Mouse (Mus musculus) embryonic facial prominence, embryonic 14.5 days (tissue): ENCODE data around the gene Gsg1l. TPM values are rescaled to one million over a fixed set of nuclear protein-coding genes. Genes with fewer than 3 reads are reported as not detected.
A peak's percentile ranks its signal among the peaks of the same experiment; 100 is the strongest.

Experiments used
- ATAC-seq: fragments of 200-750 bp; cut with Nextera tagmentation; 2 replicates; pipeline ENCODE4 v1.8.0; 2017; ENCODE audit warnings: low read depth, moderate number of reproducible peaks, moderate TSS enrichment
- DNase-seq: peaks from one replicate; pipeline ENCODE4 v3.0.0-alpha.2; 2015; ENCODE audit warnings: low spot score
- H3K27ac ChIP-seq: fragments of 300-500 bp; sonication (generic); replicated peaks from 2 replicates; pipeline ENCODE4 v1.5.1; 2014; ENCODE audit warnings: low read depth, mild to moderate bottlenecking, low read length, moderate library complexity
- H3K27me3 ChIP-seq: fragments of 300-500 bp; sonication (generic); replicated peaks from 2 replicates; pipeline ENCODE4 v1.6.1; 2014; ENCODE audit warnings: low read length; ENCODE audit not compliant: control insufficient read depth, insufficient read depth
- H3K36me3 ChIP-seq: fragments of 300-500 bp; sonication (generic); 2 replicates; pipeline ENCODE4 v1.6.1; 2014; ENCODE audit warnings: low read length, mixed read lengths; ENCODE audit not compliant: control insufficient read depth, insufficient read depth
- H3K4me1 ChIP-seq: fragments of 300-500 bp; sonication (generic); 2 replicates; pipeline ENCODE4 v1.6.1; 2014; ENCODE audit warnings: antibody characterized with exemption, low read length; ENCODE audit not compliant: control insufficient read depth, insufficient read depth
- H3K4me2 ChIP-seq: fragments of 300-500 bp; sonication (generic); 2 replicates; pipeline ENCODE4 v1.6.1; 2014; ENCODE audit warnings: low read depth, mild to moderate bottlenecking, low read length, moderate library complexity, mixed read lengths
- H3K4me3 ChIP-seq: fragments of 300-500 bp; sonication (generic); 2 replicates; pipeline ENCODE4 v1.5.1; 2014; ENCODE audit warnings: low read depth, mild to moderate bottlenecking, low read length
- H3K9ac ChIP-seq: fragments of 300-500 bp; sonication (generic); 2 replicates; pipeline ENCODE4 v1.6.1; 2014; ENCODE audit warnings: low read depth, mild to moderate bottlenecking, low read length, moderate library complexity, mixed read lengths
- H3K9me3 ChIP-seq: fragments of 300-500 bp; sonication (generic); 2 replicates; pipeline ENCODE4 v1.6.1; 2016; ENCODE audit warnings: low read length; ENCODE audit not compliant: control insufficient read depth
- WGBS: fragments of 180-500 bp; shearing (Covaris S2); extraction: QIAGEN DNeasy Blood & Tissue Kit; methylation state at CpG from one replicate; pipeline ENCODE4 v1.1.7; 2014; 5-methylcytosine and 5-hydroxymethylcytosine counted together
- polyA plus RNA-seq: library from polyadenylated mRNA; unstranded; fragments of >200 nt; fragmentation: Nextera tagmentation; extraction: Ambion mirVana; gene quantifications from 2 replicates; pipeline ENCODE4 v1.2.1, GENCODE M21; 2014

Gene Gsg1l
- polyA plus RNA-seq, 1 experiment from 2014 or later, result 2.0 TPM

DNA sequence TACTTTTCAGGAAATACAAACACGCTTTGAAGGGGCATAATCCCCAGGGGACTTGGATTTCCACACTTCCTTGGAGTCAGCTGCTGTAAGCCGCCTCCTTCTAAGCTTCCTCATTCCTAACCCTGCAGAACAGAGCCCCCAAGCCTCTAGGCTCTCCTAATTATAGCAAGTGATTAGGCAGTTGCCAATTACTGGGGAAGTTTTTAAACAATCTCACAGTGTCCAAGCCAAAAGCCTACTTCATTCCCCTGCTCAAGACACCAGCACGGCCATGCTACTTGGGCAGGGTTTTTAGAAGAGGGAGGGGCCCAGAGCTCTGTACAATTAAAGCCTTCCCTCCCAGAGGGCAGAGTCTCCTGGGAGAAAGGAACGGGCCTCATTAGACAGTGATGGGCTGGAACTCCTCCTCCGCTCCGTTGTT lies 4.1 kb upstream of the Gsg1l start:
- H3K4me2 ChIP-seq, result no peak overlapping the region
- no peak overlapping the region for H3K27ac ChIP-seq
- no peak overlapping the region for H3K9ac ChIP-seq
- 16% methylated on average over 6 of the region's 6 CpGs for WGBS
- H3K27me3 ChIP-seq, result peaks cover 40% of the 10 kb centered on the region
- peaks cover 3% of the 10 kb centered on the region; the same call in 1 of the 2 replicates for H3K9me3 ChIP-seq
- H3K4me3 ChIP-seq, result no peak overlapping the region
- DNase-seq (peak; percentile 85), ATAC-seq (peak; percentile 67)
- H3K4me1 ChIP-seq, result no peaks in the 10 kb centered on the region
- H3K36me3 ChIP-seq, result no peaks in the 10 kb centered on the region

DNA sequence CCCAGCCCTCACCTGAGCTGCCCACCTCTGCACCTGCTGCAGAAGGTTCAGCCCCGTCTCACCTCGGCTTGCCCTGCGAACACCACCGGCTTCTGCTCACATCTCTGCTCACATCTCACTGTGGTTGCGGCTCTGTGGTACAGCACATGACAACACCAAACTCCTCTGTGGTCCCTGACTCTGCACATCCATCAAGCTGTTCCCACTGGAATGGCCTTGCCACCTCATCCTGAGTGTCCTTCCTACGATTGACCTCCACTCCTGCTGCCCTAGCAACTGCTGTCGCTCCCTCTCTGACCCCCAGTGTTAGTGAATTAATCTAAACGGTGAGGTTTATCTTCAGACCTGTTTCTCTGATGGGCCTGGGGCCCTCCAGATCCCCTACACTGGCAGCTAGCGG lies 2.9 kb upstream of the Gsg1l start:
- DNase-seq (no peak), ATAC-seq (no peak)
- no peak overlapping the region for H3K4me3 ChIP-seq
- H3K27me3 ChIP-seq, result peaks cover 51% of the 10 kb centered on the region
- no peaks in the 10 kb centered on the region for H3K9me3 ChIP-seq
- no peak overlapping the region for H3K9ac ChIP-seq
- 90% methylated on average over 9 of the region's 9 CpGs for WGBS
- no peak overlapping the region for H3K27ac ChIP-seq
- no peak overlapping the region for H3K4me2 ChIP-seq
- no peaks in the 10 kb centered on the region for H3K36me3 ChIP-seq
- no peaks in the 10 kb centered on the region for H3K4me1 ChIP-seq

DNA sequence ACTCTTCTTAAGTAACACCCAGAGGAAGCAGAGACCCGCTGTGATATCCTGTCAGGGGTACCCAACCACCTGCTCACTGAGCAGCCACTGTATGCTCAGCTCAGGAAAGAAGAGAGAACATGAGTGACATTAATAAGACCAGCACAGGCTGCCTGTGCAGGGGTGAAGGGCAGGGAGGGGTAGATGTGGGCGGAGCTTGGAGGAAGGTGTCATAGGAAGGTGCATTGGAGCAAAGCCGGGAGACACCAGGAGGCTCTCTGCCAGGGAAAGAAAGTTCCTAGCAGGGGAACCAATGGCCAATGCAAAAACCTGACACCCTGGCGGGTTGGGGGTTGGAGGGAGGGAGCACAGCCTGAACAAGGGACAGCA lies 1.8 kb upstream of the Gsg1l start:
- H3K4me2 ChIP-seq, result no peak overlapping the region
- no peak for DNase-seq
- peaks cover 56% of the 10 kb centered on the region for H3K27me3 ChIP-seq
- H3K27ac ChIP-seq, result no peak overlapping the region
- no peaks in the 10 kb centered on the region for H3K4me1 ChIP-seq
- H3K36me3 ChIP-seq, result no peaks in the 10 kb centered on the region
- H3K9me3 ChIP-seq, result no peaks in the 10 kb centered on the region
- no peak overlapping the region for H3K4me3 ChIP-seq
- no peak for ATAC-seq
- no peak overlapping the region for H3K9ac ChIP-seq
- WGBS, result 11% methylated on average over 4 of the region's 4 CpGs

DNA sequence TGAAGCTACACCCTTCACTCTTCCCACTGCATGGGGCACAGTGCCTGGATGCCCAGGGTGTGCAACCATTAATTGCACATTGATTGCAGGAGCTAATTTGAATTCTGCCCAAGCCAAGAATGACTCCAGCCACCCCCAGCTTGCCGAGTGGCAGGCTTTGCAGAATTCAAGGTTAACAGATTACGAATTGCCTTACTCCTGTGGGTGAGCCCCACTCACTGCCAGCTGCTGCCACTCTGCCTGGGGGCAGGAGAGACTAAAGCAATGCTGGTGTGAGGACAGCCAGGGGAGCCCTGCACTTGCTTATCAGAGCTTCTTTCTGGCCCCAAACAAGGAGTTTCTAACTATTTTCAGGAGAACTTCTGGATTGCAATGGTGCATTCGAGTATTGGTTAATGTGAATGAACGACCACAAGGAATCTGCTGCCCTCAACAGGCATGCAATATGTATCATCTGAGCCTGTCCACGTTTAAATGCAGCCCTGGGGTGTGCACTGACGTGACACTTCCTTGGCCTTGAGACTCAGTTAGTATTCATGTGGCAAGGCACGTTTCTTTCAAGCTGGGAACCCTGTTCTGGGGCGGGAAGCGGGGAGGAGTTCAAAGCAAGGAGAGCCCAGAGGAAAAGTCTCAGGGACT lies 1.2 kb upstream of the Gsg1l start:
- no peaks in the 10 kb centered on the region for H3K36me3 ChIP-seq
- ATAC-seq (no peak), DNase-seq (peak; percentile 46)
- no peak overlapping the region for H3K27ac ChIP-seq
- H3K9me3 ChIP-seq, result no peaks in the 10 kb centered on the region
- no peak overlapping the region for H3K4me3 ChIP-seq
- H3K9ac ChIP-seq, result no peak overlapping the region
- H3K4me2 ChIP-seq, result no peak overlapping the region
- H3K4me1 ChIP-seq, result no peaks in the 10 kb centered on the region
- peaks cover 56% of the 10 kb centered on the region for H3K27me3 ChIP-seq
- 16% methylated on average over 9 of the region's 9 CpGs for WGBS

DNA sequence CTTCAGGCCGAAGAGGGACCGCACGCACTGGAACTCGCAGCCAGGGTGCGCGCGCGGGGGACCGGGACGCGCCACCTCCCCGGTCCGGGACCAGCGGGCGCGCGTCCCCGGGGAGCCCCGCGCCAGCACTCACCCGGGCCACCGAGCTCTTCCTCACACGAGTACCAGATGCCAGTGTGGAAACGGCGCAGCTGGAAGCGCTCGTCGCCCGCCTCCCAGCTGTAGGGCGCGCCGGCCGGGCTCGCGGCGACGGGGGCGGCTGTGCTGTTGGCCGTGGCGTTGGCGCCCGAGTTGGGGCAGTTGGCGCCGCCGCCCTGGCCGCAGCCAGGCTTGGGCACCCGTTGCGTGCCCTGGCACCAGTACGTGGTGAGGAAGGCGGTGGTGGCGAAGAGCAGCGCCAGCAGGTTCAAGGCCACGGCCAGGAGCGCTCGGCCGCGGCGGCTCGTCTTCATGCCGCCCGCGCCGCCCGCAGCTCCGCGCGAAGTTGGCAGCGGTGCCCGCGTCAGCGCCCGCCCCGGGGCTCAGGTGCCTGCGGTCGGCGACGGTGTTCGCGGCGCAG lies 405 bp downstream of the Gsg1l start:
- peaks cover 56% of the 10 kb centered on the region for H3K27me3 ChIP-seq
- 0% methylated on average over 13 of the region's 80 CpGs for WGBS
- ATAC-seq, result no peak
- H3K36me3 ChIP-seq, result no peaks in the 10 kb centered on the region
- H3K4me2 ChIP-seq, result peak overlapping the region; percentile 99
- no peaks in the 10 kb centered on the region for H3K4me1 ChIP-seq
- no peak overlapping the region for H3K27ac ChIP-seq
- no peak for DNase-seq
- peak overlapping the region; percentile 66 for H3K9ac ChIP-seq
- H3K9me3 ChIP-seq, result no peaks in the 10 kb centered on the region
- peak overlapping the region; percentile 64 for H3K4me3 ChIP-seq

DNA sequence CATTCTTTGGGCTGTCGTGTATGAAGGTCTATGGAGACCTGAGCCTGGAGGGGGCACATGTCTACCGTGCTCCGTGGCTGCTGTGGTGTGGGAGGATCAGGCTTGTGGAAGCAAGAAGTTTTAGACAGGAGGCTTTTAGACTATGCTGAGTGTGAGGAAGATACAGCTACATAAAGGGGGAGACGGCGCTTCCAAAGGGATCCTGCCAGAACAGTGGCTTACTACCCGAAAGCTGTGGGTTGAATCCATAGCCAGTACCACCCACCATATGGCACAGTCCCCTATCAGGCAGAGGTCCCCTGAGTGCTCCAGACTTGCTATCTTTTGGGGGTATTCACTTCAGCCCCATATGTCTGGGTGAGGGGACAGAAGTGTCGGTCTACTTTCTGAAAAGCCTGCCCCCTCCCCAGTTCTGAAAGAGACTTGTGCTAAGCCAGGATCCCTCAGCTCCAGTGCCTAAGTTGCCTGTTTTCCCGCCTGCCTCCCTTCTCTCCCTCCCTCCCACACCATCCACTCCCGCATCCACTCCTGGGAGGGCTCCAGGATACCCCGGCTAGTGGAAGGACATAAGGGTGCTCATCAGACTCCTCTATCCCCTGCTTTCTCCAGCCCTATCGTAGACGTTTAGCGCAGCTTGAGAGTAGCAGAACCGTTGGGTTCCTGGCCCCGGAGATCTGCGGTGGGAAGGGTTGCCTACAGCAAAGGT lies 1.1 kb downstream of the Gsg1l start:
- H3K4me2 ChIP-seq, result peak overlapping the region; percentile 99
- H3K27ac ChIP-seq, result no peak overlapping the region
- H3K9ac ChIP-seq, result peak overlapping the region; percentile 66
- no peaks in the 10 kb centered on the region for H3K9me3 ChIP-seq
- DNase-seq (no peak), ATAC-seq (no peak)
- H3K4me1 ChIP-seq, result no peaks in the 10 kb centered on the region
- 19% methylated on average over 16 of the region's 16 CpGs for WGBS
- peaks cover 56% of the 10 kb centered on the region for H3K27me3 ChIP-seq
- no peaks in the 10 kb centered on the region for H3K36me3 ChIP-seq
- H3K4me3 ChIP-seq, result peak overlapping the region; percentile 64

DNA sequence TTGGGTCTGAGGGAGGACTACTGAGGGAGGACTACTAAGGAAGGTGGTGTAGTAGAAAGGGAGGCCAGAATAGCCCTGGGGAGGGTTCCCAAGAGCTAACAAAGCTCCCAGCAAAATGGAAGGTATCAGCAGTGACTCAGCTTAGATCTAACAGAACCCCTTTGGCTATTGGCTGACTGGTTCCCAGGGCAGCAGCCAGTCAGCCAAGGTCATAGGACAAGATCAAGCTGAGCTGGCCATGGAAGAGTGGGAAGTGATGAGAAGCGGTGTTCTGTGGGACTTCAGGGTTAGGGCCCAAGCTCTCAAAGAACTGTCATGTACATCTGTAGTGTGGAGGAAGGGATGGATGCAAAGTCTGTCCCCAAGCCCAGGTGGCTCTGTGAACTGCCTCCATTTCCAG lies 5.3 kb downstream of the Gsg1l start:
- H3K4me2 ChIP-seq, result no peak overlapping the region
- H3K4me1 ChIP-seq, result no peaks in the 10 kb centered on the region
- H3K9ac ChIP-seq, result no peak overlapping the region
- no peak overlapping the region for H3K27ac ChIP-seq
- ATAC-seq, result no peak
- no peak overlapping the region for H3K4me3 ChIP-seq
- H3K27me3 ChIP-seq, result peaks cover 22% of the 10 kb centered on the region
- WGBS, result 89% methylated on average over 1 of the region's 1 CpGs
- no peaks in the 10 kb centered on the region for H3K36me3 ChIP-seq
- no peaks in the 10 kb centered on the region for H3K9me3 ChIP-seq
- no peak for DNase-seq

DNA sequence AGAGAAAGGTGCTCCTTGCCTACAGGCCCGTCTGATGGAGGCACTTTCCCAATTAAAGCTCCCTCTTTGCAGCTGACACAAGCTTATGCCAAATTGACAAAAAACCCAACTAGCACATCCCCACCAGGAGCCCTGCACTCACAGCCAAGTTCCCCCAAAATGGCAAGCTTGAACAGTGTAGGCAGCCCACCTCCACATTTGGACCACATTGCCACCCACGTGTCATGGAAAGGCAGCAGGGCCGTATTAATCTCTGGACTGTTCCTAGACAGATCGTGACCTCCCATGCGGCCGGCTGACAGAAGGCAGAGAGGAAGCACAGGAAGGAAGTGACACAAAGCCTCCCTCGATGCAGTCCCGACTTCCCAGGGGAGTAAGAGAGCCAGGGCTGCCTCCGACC lies 7.2 kb downstream of the Gsg1l start:
- Histone ChIP-seq H3K4me1 (no peaks in the 10 kb centered on the region), H3K9me3 (no peaks in the 10 kb centered on the region), H3K27me3 (peaks cover 3% of the 10 kb centered on the region; the same call in 1 of the 2 replicates), H3K4me3 (no peak overlapping the region), H3K4me2 (no peak overlapping the region), H3K9ac (no peak overlapping the region), H3K27ac (no peak overlapping the region), H3K36me3 (no peaks in the 10 kb centered on the region)
- DNase-seq (no peak), ATAC-seq (no peak)
- WGBS, result 51% methylated on average over 9 of the region's 9 CpGs
